Mouse (Mus musculus) G1E-ER4 (cell line): ENCODE data around the gene Lmx1b. TPM values are rescaled to one million over a fixed set of nuclear protein-coding genes. Genes with fewer than 3 reads are reported as not detected.

Experiments
- GATA1 ChIP-seq: IDR thresholded peaks from one replicate; pipeline ENCODE4 v1.8.0; 2012; ENCODE audit warnings: low read length, inconsistent platforms
- polyA plus RNA-seq: library from polyadenylated mRNA; stranded (reverse); fragments of >175 nt; gene quantifications from 2 replicates; pipeline ENCODE4 v1.2.3, GENCODE M21; 2012

Lmx1b gene
- polyA plus RNA-seq, 1 experiment: not detected

GRCm38 (mm10) chr2:33581866-33582265, 58.4 kb downstream of the Lmx1b start:
- no peak for TF ChIP-seq GATA1

GRCm38 (mm10) chr2:33581449-33581777, 58.9 kb downstream of the Lmx1b start:
- TF ChIP-seq GATA1: no peak

- TF ChIP-seq GATA1: no peak
These were observed 59.4 kb downstream of the Lmx1b start for GRCm38 (mm10) chr2:33580697-33581448.

- no peak for TF ChIP-seq GATA1
These were observed 64.9 kb downstream of the Lmx1b start for GRCm38 (mm10) chr2:33575406-33575805.

GRCm38 (mm10) chr2:33573075-33573474, 67.2 kb downstream of the Lmx1b start:
- TF ChIP-seq GATA1: no peak

GRCm38 (mm10) chr2:33571219-33571824, 69.0 kb downstream of the Lmx1b start:
- no peak for TF ChIP-seq GATA1

- no peak for TF ChIP-seq GATA1
These were observed 70.6 kb downstream of the Lmx1b start for GRCm38 (mm10) chr2:33569698-33570097.

GRCm38 (mm10) chr2:33569240-33569639, 71.1 kb downstream of the Lmx1b start:
- no peak for TF ChIP-seq GATA1

- TF ChIP-seq GATA1: no peak
These were observed 74.4 kb downstream of the Lmx1b start for GRCm38 (mm10) chr2:33565886-33566285.

GRCm38 (mm10) chr2:33564748-33565147, 75.6 kb downstream of the Lmx1b start:
- TF ChIP-seq GATA1: no peak

GRCm38 (mm10) chr2:33559752-33560151, 80.6 kb downstream of the Lmx1b start:
- TF ChIP-seq GATA1: no peak

- no peak for TF ChIP-seq GATA1
These were observed 81.0 kb downstream of the Lmx1b start for GRCm38 (mm10) chr2:33559334-33559733.

GRCm38 (mm10) chr2:33558233-33558632, 82.1 kb downstream of the Lmx1b start:
- TF ChIP-seq GATA1: no peak

GRCm38 (mm10) chr2:33555573-33555972, 84.7 kb downstream of the Lmx1b start:
- no peak for TF ChIP-seq GATA1

GRCm38 (mm10) chr2:33552672-33553071, 87.6 kb downstream of the Lmx1b start:
- TF ChIP-seq GATA1: no peak

- no peak for TF ChIP-seq GATA1
These were observed 92.7 kb downstream of the Lmx1b start for GRCm38 (mm10) chr2:33547595-33547994.

- no peak for TF ChIP-seq GATA1
These were observed 93.4 kb downstream of the Lmx1b start for GRCm38 (mm10) chr2:33546879-33547278.

GRCm38 (mm10) chr2:33546051-33546450, 94.3 kb downstream of the Lmx1b start:
- TF ChIP-seq GATA1: no peak
